Mouse (Mus musculus) T-cell, adult 66 days (primary cell): ENCODE results near the gene Mfsd2a. TPM values are rescaled to one million over a fixed set of nuclear protein-coding genes. Genes with fewer than 3 reads are reported as not detected.

Experiments used
- total RNA-seq, 2 experiments: library from RNA; stranded (reverse); gene quantifications; 3 replicates in 1 of 2; 4 replicates in 1 of 2; pipeline ENCODE4 v1.2.4; 2023

Mfsd2a gene
- total RNA-seq = 1 to 10 TPM in 1 of 2 experiments, under 1 TPM in 1; 0.30 to 2.6 TPM

GRCm38 (mm10) chr4:122961100-122961567, at the start of gene Mfsd2a:
Gene Mfsd2a (minus strand): TSS chr4:122961188.

GRCm38 (mm10) chr4:122995404-122996220, 34.6 kb upstream of the Mfsd2a start, which contains the start of gene Mycl:
Gene Mycl (plus strand): TSS chr4:122995652.

Other genes with a start within 250 kb of the Mfsd2a start
- 10 to 100 TPM; 40.5 to 44.9 TPM for gene Ppt1, start 124.9 kb downstream of the Mfsd2a start, total RNA-seq
- 100 to 1,000 TPM; 406 to 432 TPM for gene Cap1, start 75.1 kb downstream of the Mfsd2a start, total RNA-seq
- 1 to 10 TPM in 1 of 2 experiments, under 1 TPM in 1; 0.62 to 1.1 TPM for gene Mycl, start 34.5 kb upstream of the Mfsd2a start, total RNA-seq
- gene Trit1, start 55.4 kb upstream of the Mfsd2a start, total RNA-seq = 10 to 100 TPM; 12.1 to 16.5 TPM
- not detected for gene Bmp8b, start 144.0 kb upstream of the Mfsd2a start, total RNA-seq
- not detected for gene Oxct2b, start 155.1 kb upstream of the Mfsd2a start, total RNA-seq
- gene Ppie, start 178.8 kb upstream of the Mfsd2a start, total RNA-seq = 10 to 100 TPM; 62.0 to 68.1 TPM
- gene Hpcal4, start 222.0 kb upstream of the Mfsd2a start, total RNA-seq = not detected
- not detected for gene Nt5c1a, start 240.3 kb upstream of the Mfsd2a start, total RNA-seq